Mouse (Mus musculus): ENCODE data around the gene Smurf1. TPM values are rescaled to one million over a fixed set of nuclear protein-coding genes. Genes with fewer than 3 reads are reported as not detected.
A peak's percentile ranks its signal among the peaks of the same experiment; 100 is the strongest.

The Smurf1 gene
- polyA plus RNA-seq, 1 experiment: 14.4 TPM

DNA sequence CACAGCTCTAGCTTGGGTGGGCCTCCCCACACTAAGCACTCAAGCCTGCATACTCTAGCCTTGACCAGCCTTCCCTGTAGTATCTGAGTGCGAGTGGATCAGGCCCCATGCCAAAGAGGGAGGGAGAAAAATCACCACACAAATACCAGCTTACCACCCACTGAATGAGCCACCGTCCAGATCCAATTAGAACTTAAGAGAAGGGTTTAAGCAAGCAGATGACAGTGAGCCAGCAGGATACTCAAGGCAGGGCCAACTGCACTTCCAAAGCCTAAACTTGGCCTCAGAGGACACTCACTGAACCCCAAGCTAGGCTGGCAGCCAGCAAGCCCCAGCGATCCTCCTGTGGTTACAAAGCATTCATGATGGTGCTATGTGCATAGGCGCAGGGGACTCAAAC, 19.6 kb downstream of the Smurf1 start:
- peak; percentile 25 for DNase-seq
- no peak overlapping the region for H3K4me3 ChIP-seq (ENCODE audit: insufficient read depth, low read depth, low read length)
- H3K27me3 ChIP-seq (replicated peaks; ENCODE audit: control insufficient read depth, insufficient read depth, low read length): no peaks in the 10 kb centered on the region
- no peak for TF ChIP-seq CTCF (conservative IDR thresholded peaks at IDR 0.05; ENCODE audit: insufficient read depth, insufficient read length, low read depth, low read length)
- H3K36me3 ChIP-seq (ENCODE audit: control insufficient read depth, insufficient read depth, low read length): no peaks in the 10 kb centered on the region
- WGBS: 51% methylated on average over 4 of the region's 4 CpGs
- H3K27ac ChIP-seq (ENCODE audit: insufficient read depth, low read depth, low read length): no peak overlapping the region
- peaks cover 24% of the 10 kb centered on the region for H3K4me1 ChIP-seq (ENCODE audit: control insufficient read depth, insufficient read depth, low read length)

DNA sequence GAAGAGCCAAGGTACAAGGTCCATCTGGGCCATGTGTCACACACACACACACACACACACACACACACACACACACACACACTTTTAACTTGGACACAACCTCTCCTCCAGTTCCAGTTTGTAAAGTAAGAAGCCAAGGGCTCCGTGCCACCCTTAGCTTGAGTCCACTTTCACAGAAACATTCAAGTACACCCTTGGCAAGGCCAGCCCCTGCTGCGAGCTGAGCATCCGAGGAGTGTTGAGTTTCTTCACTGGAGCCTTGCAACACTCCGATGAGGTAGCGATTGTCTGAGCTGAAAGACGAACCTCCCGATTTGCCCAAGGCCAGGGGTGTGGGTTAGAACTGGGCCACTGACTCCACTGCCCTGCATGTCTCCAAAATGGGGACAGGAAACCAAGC, 20.7 kb downstream of the Smurf1 start:
- 71% methylated on average over 7 of the region's 7 CpGs for WGBS
- DNase-seq: no peak
- H3K27me3 ChIP-seq (replicated peaks; ENCODE audit: control insufficient read depth, insufficient read depth, low read length): no peaks in the 10 kb centered on the region
- H3K27ac ChIP-seq (ENCODE audit: insufficient read depth, low read depth, low read length): no peak overlapping the region
- peaks cover 24% of the 10 kb centered on the region for H3K4me1 ChIP-seq (ENCODE audit: control insufficient read depth, insufficient read depth, low read length)
- H3K36me3 ChIP-seq (ENCODE audit: control insufficient read depth, insufficient read depth, low read length): no peaks in the 10 kb centered on the region
- TF ChIP-seq POLR2A (IDR thresholded peaks at IDR 0.05; ENCODE audit: low read depth, low read length) (no peak), CTCF (conservative IDR thresholded peaks at IDR 0.05; ENCODE audit: insufficient read depth, insufficient read length, low read depth, low read length) (no peak)
- no peak overlapping the region for H3K4me3 ChIP-seq (ENCODE audit: insufficient read depth, low read depth, low read length)

DNA sequence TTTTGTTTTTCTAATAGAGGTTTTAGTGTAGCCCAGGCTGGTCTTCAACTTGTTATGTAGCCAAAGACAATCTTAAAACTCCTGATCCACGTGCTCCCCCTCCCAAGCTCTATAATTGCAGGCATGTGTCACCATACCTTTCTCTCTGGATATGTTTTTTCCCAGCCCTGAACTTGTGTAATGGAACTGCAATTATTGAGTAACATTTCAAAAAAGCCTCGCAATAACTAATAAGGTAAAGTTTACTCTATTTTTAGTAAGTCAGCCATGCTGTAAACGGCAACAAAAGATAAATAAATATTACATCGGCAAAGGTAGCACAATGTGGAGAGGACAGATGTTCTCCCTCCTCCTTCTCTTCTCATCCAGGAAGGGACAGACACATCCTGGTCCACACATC, 21.3 kb downstream of the Smurf1 start:
- H3K27me3 ChIP-seq (replicated peaks; ENCODE audit: control insufficient read depth, insufficient read depth, low read length): no peaks in the 10 kb centered on the region
- H3K4me3 ChIP-seq (ENCODE audit: insufficient read depth, low read depth, low read length): no peak overlapping the region
- peaks cover 24% of the 10 kb centered on the region for H3K4me1 ChIP-seq (ENCODE audit: control insufficient read depth, insufficient read depth, low read length)
- H3K36me3 ChIP-seq (ENCODE audit: control insufficient read depth, insufficient read depth, low read length): no peaks in the 10 kb centered on the region
- TF ChIP-seq POLR2A (IDR thresholded peaks at IDR 0.05; ENCODE audit: low read depth, low read length) (no peak), CTCF (conservative IDR thresholded peaks at IDR 0.05; ENCODE audit: insufficient read depth, insufficient read length, low read depth, low read length) (no peak)
- no peak overlapping the region for H3K27ac ChIP-seq (ENCODE audit: insufficient read depth, low read depth, low read length)
- WGBS: 76% methylated on average over 4 of the region's 4 CpGs
- DNase-seq: no peak

DNA sequence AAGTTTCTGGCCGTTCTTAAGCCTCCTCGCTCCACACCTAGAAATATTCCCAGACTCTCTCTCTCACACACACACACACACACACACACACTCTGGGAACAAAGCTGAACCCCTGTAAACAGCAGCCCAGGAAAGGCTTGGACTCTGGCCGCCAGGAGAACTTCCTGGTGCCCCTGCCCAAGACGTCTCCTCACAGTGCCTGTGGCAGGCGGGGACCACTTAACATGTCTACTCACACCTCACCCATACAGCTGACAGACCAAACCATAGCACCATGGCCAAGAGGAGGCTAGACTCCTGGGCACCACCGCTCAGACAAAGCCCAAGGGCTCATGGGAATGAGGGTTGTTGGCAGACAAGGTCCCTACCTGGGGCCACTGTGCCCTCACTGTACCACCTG, 22.3 kb downstream of the Smurf1 start:
- 79% methylated on average over 6 of the region's 6 CpGs for whole genome bisulfite sequencing
- peaks cover 24% of the 10 kb centered on the region for H3K4me1 ChIP-seq (ENCODE audit: control insufficient read depth, insufficient read depth, low read length)
- DNase-seq: no peak
- no peak overlapping the region for H3K27ac ChIP-seq (ENCODE audit: insufficient read depth, low read depth, low read length)
- H3K36me3 ChIP-seq (ENCODE audit: control insufficient read depth, insufficient read depth, low read length): no peaks in the 10 kb centered on the region
- no peaks in the 10 kb centered on the region for H3K27me3 ChIP-seq (replicated peaks; ENCODE audit: control insufficient read depth, insufficient read depth, low read length)
- TF ChIP-seq CTCF (conservative IDR thresholded peaks at IDR 0.05; ENCODE audit: insufficient read depth, insufficient read length, low read depth, low read length): no peak
- no peak for TF ChIP-seq POLR2A (IDR thresholded peaks at IDR 0.05; ENCODE audit: low read depth, low read length)
- no peak overlapping the region for H3K4me3 ChIP-seq (ENCODE audit: insufficient read depth, low read depth, low read length)

DNA sequence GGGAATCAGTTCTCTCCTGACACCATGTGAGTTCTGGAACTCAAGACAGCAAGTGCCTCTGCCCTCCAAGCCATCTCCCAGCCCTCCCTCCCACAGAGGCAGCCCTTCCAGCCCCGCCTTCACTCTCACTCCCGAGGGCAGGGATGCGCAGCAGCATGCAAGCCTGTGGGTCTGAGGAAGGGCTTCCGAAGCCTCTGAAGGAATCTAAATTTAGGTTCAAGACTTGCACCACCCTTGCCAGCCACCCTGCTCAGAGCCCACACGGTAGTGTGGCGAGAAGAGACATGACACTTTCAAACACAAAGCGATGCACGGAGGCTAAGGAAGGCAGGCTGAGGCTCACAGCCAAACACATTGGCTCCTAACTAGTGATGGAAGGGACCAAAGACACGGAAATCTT, 23.2 kb downstream of the Smurf1 start:
- peaks cover 21% of the 10 kb centered on the region for H3K4me1 ChIP-seq (ENCODE audit: control insufficient read depth, insufficient read depth, low read length)

DNA sequence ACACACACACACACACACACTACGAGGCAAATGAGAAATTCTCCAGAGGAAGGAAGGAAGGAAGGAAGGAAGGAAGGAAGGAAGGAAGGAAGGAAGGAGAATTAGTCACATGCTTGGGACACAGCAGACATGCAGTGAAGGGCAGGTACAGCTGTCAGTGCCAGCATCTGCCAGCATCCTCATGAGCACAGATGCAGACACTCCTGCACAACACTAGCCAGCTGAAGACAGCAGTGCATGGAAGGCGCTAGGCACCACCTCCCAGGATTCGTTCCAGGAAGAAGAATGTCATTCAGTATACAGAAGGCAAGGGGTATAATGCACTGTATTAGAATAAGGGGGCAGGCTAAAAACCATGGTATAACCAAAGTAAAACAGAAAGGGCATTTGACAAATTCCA, 24.7 kb downstream of the Smurf1 start:
- DNase-seq: no peak
- Histone ChIP-seq H3K4me1 (ENCODE audit: control insufficient read depth, insufficient read depth, low read length) (peaks cover 24% of the 10 kb centered on the region), H3K27ac (ENCODE audit: insufficient read depth, low read depth, low read length) (no peak overlapping the region), H3K4me3 (ENCODE audit: insufficient read depth, low read depth, low read length) (no peak overlapping the region), H3K27me3 (replicated peaks; ENCODE audit: control insufficient read depth, insufficient read depth, low read length) (no peaks in the 10 kb centered on the region), H3K36me3 (ENCODE audit: control insufficient read depth, insufficient read depth, low read length) (no peaks in the 10 kb centered on the region)
- 48% methylated on average over 3 of the region's 3 CpGs for WGBS
- TF ChIP-seq CTCF (conservative IDR thresholded peaks at IDR 0.05; ENCODE audit: insufficient read depth, insufficient read length, low read depth, low read length) (no peak), POLR2A (IDR thresholded peaks at IDR 0.05; ENCODE audit: low read depth, low read length) (no peak)

More for the DNA sequence above, 23.2 kb downstream of the Smurf1 start:
- H3K4me3 ChIP-seq (ENCODE audit: insufficient read depth, low read depth, low read length): no peak overlapping the region
- H3K27ac ChIP-seq (ENCODE audit: insufficient read depth, low read depth, low read length): no peak overlapping the region
- 73% methylated on average over 9 of the region's 9 CpGs for WGBS
- DNase-seq: no peak
- H3K27me3 ChIP-seq (replicated peaks; ENCODE audit: control insufficient read depth, insufficient read depth, low read length): no peaks in the 10 kb centered on the region
- TF ChIP-seq POLR2A (IDR thresholded peaks at IDR 0.05; ENCODE audit: low read depth, low read length): no peak
- no peak for TF ChIP-seq CTCF (conservative IDR thresholded peaks at IDR 0.05; ENCODE audit: insufficient read depth, insufficient read length, low read depth, low read length)
- H3K36me3 ChIP-seq (ENCODE audit: control insufficient read depth, insufficient read depth, low read length): no peaks in the 10 kb centered on the region

DNA sequence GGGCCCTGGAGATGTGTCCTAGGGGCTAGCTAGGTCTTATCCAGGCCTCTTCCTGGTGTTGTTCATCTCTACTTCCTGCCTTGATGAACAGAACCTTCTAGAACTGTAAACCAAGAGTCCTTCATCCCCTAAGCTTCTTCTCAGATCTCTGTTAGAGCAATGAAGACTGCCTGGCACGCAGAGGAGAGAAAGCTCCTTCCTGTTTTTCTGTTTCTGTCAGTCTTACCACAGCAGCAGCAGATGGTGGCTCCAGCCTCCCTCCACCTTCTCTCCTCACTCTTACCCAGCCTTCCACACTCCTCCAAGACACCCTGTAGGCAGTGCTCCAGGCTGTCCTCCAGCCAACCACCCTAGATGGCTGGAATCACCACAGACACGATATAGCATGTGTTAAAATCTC, 28.3 kb downstream of the Smurf1 start:
- Histone ChIP-seq H3K4me3 (ENCODE audit: insufficient read depth, low read depth, low read length) (no peak overlapping the region), H3K27me3 (replicated peaks; ENCODE audit: control insufficient read depth, insufficient read depth, low read length) (no peaks in the 10 kb centered on the region), H3K36me3 (ENCODE audit: control insufficient read depth, insufficient read depth, low read length) (no peaks in the 10 kb centered on the region), H3K27ac (ENCODE audit: insufficient read depth, low read depth, low read length) (no peak overlapping the region), H3K4me1 (ENCODE audit: control insufficient read depth, insufficient read depth, low read length) (peaks cover 22% of the 10 kb centered on the region)
- DNase-seq: no peak
- TF ChIP-seq POLR2A (IDR thresholded peaks at IDR 0.05; ENCODE audit: low read depth, low read length) (no peak), CTCF (conservative IDR thresholded peaks at IDR 0.05; ENCODE audit: insufficient read depth, insufficient read length, low read depth, low read length) (no peak)
- 74% methylated on average over 2 of the region's 2 CpGs for WGBS

DNA sequence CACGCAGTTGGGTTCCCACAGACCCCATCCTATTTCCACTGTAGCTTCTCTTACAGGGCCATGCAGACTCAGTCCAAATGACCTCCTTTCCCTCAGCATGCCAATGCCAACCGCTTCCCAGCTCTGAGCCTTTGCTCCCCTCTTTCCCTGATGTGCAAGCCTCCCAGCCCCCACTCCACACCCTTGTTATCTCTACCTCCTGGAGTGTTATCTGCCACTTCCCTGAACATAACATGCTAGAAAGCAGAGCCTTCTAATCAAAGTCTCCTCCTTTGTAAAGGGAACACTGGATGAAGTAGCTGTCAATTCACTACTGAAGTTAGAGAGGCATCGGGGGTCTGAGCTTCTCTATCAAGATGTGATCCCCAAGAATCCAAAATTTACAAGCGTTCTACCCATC, 32.2 kb downstream of the Smurf1 start:
- WGBS: 77% methylated on average over 4 of the region's 4 CpGs
- Histone ChIP-seq H3K27ac (ENCODE audit: insufficient read depth, low read depth, low read length) (no peak overlapping the region), H3K4me1 (ENCODE audit: control insufficient read depth, insufficient read depth, low read length) (peaks cover 25% of the 10 kb centered on the region), H3K27me3 (replicated peaks; ENCODE audit: control insufficient read depth, insufficient read depth, low read length) (no peaks in the 10 kb centered on the region), H3K4me3 (ENCODE audit: insufficient read depth, low read depth, low read length) (no peak overlapping the region), H3K36me3 (ENCODE audit: control insufficient read depth, insufficient read depth, low read length) (no peaks in the 10 kb centered on the region)
- no peak for DNase-seq
- no peak for TF ChIP-seq CTCF (conservative IDR thresholded peaks at IDR 0.05; ENCODE audit: insufficient read depth, insufficient read length, low read depth, low read length)
- TF ChIP-seq POLR2A (IDR thresholded peaks at IDR 0.05; ENCODE audit: low read depth, low read length): no peak

Data from kidney, adult 2 months (tissue).